23 mouse cellular contexts compared by ENCODE assay signal in genomic region chr13:36538385-36538784, GRCm38 (mm10).
DNase-seq lines count a peak whose midpoint lies in the region; ATAC-seq lines count a peak whose summit lies in the region.
"Had no signal": no experiment of that assay in that cellular context is flagged by ENCODE, and none has a peak within 500 bp of the region (broad histone marks: within the 10 kb centered on the region; RNA-seq: fewer than 3 reads in every experiment).

No protein-coding gene starts in this region.

- WGBS in forebrain, embryonic 10.5 days, result 66% methylated on average over 2 of the region's 2 CpGs
- 42% methylated on average over 2 of the region's 2 CpGs for whole genome bisulfite sequencing in forebrain, embryonic 16.5 days
- WGBS in midbrain, embryonic 10.5 days, result 46% methylated on average over 2 of the region's 2 CpGs
- 44% methylated on average over 2 of the region's 2 CpGs for WGBS in midbrain, embryonic 11.5 days
- 39% methylated on average over 2 of the region's 2 CpGs for WGBS in midbrain, embryonic 16.5 days

- ATAC-seq in forebrain, embryonic 16.5 days, result no peak
- ATAC-seq in midbrain, embryonic 11.5 days (ENCODE audit: low FRiP score), result no peak
- ATAC-seq in midbrain, embryonic 16.5 days, result peak; percentile 52

- no peak overlapping the region for H3K4me2 ChIP-seq in forebrain, embryonic 16.5 days (ENCODE audit: low read length)
- no peak overlapping the region for H3K4me2 ChIP-seq in midbrain, embryonic 11.5 days
- no peak overlapping the region for H3K4me2 ChIP-seq in midbrain, embryonic 16.5 days (ENCODE audit: low read length)
- H3K4me2 ChIP-seq: embryonic facial prominence, embryonic 12.5 days; heart, embryonic 15.5 days; lung, embryonic 15.5 days had no signal

- no peaks in the 10 kb centered on the region for H3K9me3 ChIP-seq in forebrain, embryonic 10.5 days
- H3K9me3 ChIP-seq in forebrain, embryonic 16.5 days (ENCODE audit: control insufficient read depth, low read length), result no peaks in the 10 kb centered on the region
- H3K9me3 ChIP-seq in midbrain, embryonic 10.5 days (replicated peaks), result no peaks in the 10 kb centered on the region; the same call in 1 of the 2 replicates
- H3K9me3 ChIP-seq in midbrain, embryonic 11.5 days (ENCODE audit: control insufficient read depth, low read length), result no peaks in the 10 kb centered on the region
- H3K9me3 ChIP-seq in midbrain, embryonic 16.5 days (replicated peaks; ENCODE audit: control insufficient read depth, low read length, poor library complexity, severe bottlenecking), result peaks cover 2% of the 10 kb centered on the region; the same call in 1 of the 2 replicates
- H3K9me3 ChIP-seq: embryonic facial prominence, embryonic 12.5 days; heart, embryonic 15.5 days; lung, embryonic 15.5 days had no signal

- no peaks in the 10 kb centered on the region for H3K36me3 ChIP-seq in forebrain, embryonic 10.5 days (replicated peaks)
- no peaks in the 10 kb centered on the region for H3K36me3 ChIP-seq in forebrain, embryonic 16.5 days (ENCODE audit: control insufficient read depth, insufficient read depth)
- no peaks in the 10 kb centered on the region for H3K36me3 ChIP-seq in midbrain, embryonic 10.5 days
- H3K36me3 ChIP-seq in midbrain, embryonic 11.5 days (ENCODE audit: control insufficient read depth, insufficient read depth, low read length), result no peaks in the 10 kb centered on the region
- H3K36me3 ChIP-seq in midbrain, embryonic 16.5 days (ENCODE audit: control insufficient read depth, insufficient read depth, low read length), result no peaks in the 10 kb centered on the region
- H3K36me3 ChIP-seq: embryonic facial prominence, embryonic 12.5 days; heart, embryonic 15.5 days; lung, embryonic 15.5 days had no signal

- H3K27me3 ChIP-seq in forebrain, embryonic 10.5 days (ENCODE audit: poor library complexity, severe bottlenecking), result no peaks in the 10 kb centered on the region
- no peaks in the 10 kb centered on the region for H3K27me3 ChIP-seq in forebrain, embryonic 16.5 days (replicated peaks; ENCODE audit: control insufficient read depth, insufficient read depth, low read length)
- H3K27me3 ChIP-seq in midbrain, embryonic 10.5 days (ENCODE audit: low read depth, poor library complexity, severe bottlenecking), result no peaks in the 10 kb centered on the region
- no peaks in the 10 kb centered on the region for H3K27me3 ChIP-seq in midbrain, embryonic 11.5 days (ENCODE audit: control insufficient read depth, insufficient read depth, low read length)
- no peaks in the 10 kb centered on the region for H3K27me3 ChIP-seq in midbrain, embryonic 16.5 days (ENCODE audit: control insufficient read depth, insufficient read depth, low read depth, low read length)
- H3K27me3 ChIP-seq: embryonic facial prominence, embryonic 12.5 days; heart, embryonic 15.5 days; lung, embryonic 15.5 days had no signal

- peaks cover 40% of the 10 kb centered on the region for H3K4me1 ChIP-seq in forebrain, embryonic 10.5 days
- H3K4me1 ChIP-seq in forebrain, embryonic 16.5 days (replicated peaks; ENCODE audit: control insufficient read depth, insufficient read depth, low read length), result peaks cover 2% of the 10 kb centered on the region; the same call in 1 of the 2 replicates
- H3K4me1 ChIP-seq in midbrain, embryonic 10.5 days, result peaks cover 34% of the 10 kb centered on the region
- H3K4me1 ChIP-seq in midbrain, embryonic 11.5 days (ENCODE audit: control insufficient read depth, insufficient read depth, low read length), result no peaks in the 10 kb centered on the region
- H3K4me1 ChIP-seq in midbrain, embryonic 16.5 days (ENCODE audit: control insufficient read depth, insufficient read depth, low read length), result peaks cover 4% of the 10 kb centered on the region; the same call in 1 of the 2 replicates
- H3K4me1 ChIP-seq: lung, embryonic 15.5 days had no signal

- intact Hi-C loops in heart, postnatal 10 days (cut with DNase I), result no loop called here

- peak overlapping the region; percentile 32 for H3K27ac ChIP-seq in forebrain, embryonic 10.5 days
- no peak overlapping the region for H3K27ac ChIP-seq in forebrain, embryonic 16.5 days (ENCODE audit: low read length)
- peak overlapping the region; percentile 65 for H3K27ac ChIP-seq in midbrain, embryonic 10.5 days (replicated peaks)
- H3K27ac ChIP-seq in midbrain, embryonic 11.5 days (ENCODE audit: low read depth, low read length), result no peak overlapping the region
- H3K27ac ChIP-seq in midbrain, embryonic 16.5 days (ENCODE audit: low read length), result peak overlapping the region; percentile 19
- H3K27ac ChIP-seq: embryonic facial prominence, embryonic 12.5 days; gastrocnemius, adult 2 months; heart, embryonic 15.5 days; layer of hippocampus, adult 2 months; liver, embryonic 14.5 days; lung, embryonic 15.5 days; macrophage; stomach, postnatal 0 days had no signal

- H3K4me3 ChIP-seq in forebrain, embryonic 10.5 days, result no peak overlapping the region
- no peak overlapping the region for H3K4me3 ChIP-seq in forebrain, embryonic 16.5 days (replicated peaks; ENCODE audit: low read length)
- no peak overlapping the region for H3K4me3 ChIP-seq in midbrain, embryonic 10.5 days
- H3K4me3 ChIP-seq in midbrain, embryonic 11.5 days (ENCODE audit: low read depth, low read length), result no peak overlapping the region
- H3K4me3 ChIP-seq in midbrain, embryonic 16.5 days (ENCODE audit: low read depth, low read length), result no peak overlapping the region
- H3K4me3 ChIP-seq: embryonic facial prominence, embryonic 12.5 days; erythroblast, embryonic 14.5 days; gastrocnemius, adult 2 months; heart, embryonic 15.5 days; layer of hippocampus, adult 2 months; lung, embryonic 15.5 days had no signal

- no peak overlapping the region for H3K9ac ChIP-seq in forebrain, embryonic 16.5 days (replicated peaks; ENCODE audit: low read depth, low read length)
- H3K9ac ChIP-seq in midbrain, embryonic 11.5 days (ENCODE audit: low read length), result no peak overlapping the region
- no peak overlapping the region for H3K9ac ChIP-seq in midbrain, embryonic 16.5 days (ENCODE audit: low read depth, low read length)
- H3K9ac ChIP-seq: embryonic facial prominence, embryonic 12.5 days; heart, embryonic 15.5 days; liver, embryonic 14.5 days; lung, embryonic 15.5 days had no signal

- DNase-seq in forebrain, embryonic 10.5 days (ENCODE audit: extremely low spot score, low spot score), result no peak
- no peak for DNase-seq in midbrain, embryonic 10.5 days (ENCODE audit: low spot score)
- no peak for DNase-seq in midbrain, embryonic 11.5 days (ENCODE audit: low spot score, missing footprints)
- DNase-seq in kidney, adult 18-20 months, result no peak
- DNase-seq in heart, postnatal 10 days, result no peak
- no peak for DNase-seq in cerebellum, postnatal 25 days
- DNase-seq: adrenal gland, adult 2 months; cerebellum, adult 9-10 months; gastrocnemius, adult 2 months; heart, adult 11 months; kidney, adult 8-10 months; kidney, postnatal 14 days; right cerebral cortex, postnatal 4 days had no signal

Comparison
In these comparisons a context has a peak if more than half of its experiments do, and no peak if none do; other contexts are left out.
1. H3K27ac ChIP-seq: peak in forebrain, embryonic 10.5 days (single experiment), midbrain, embryonic 10.5 days (single experiment) and midbrain, embryonic 16.5 days (single experiment); none in forebrain, embryonic 16.5 days (single experiment) and midbrain, embryonic 11.5 days (single experiment).